8 mouse cellular contexts compared by ENCODE assay signal in genomic region chr15:82146770-82147610, GRCm38 (mm10). TPM values are rescaled to one million over a fixed set of nuclear protein-coding genes. Genes with fewer than 3 reads are reported as not detected.
DNase-seq lines count a peak whose midpoint lies in the region; ATAC-seq and TF ChIP-seq lines count a peak whose summit lies in the region.

Gene Srebf2, plus strand, starts transcription at chr15:82147181.

- WGBS in forebrain, embryonic 12.5 days: under 1% methylated on average over 74 of the region's 79 CpGs
- under 1% methylated on average over 73 of the region's 79 CpGs for WGBS in heart, postnatal 0 days
- WGBS in liver, embryonic 16.5 days (ENCODE audit: insufficient replicate concordance): under 1% methylated on average over 73 of the region's 79 CpGs
- WGBS in neural tube, embryonic 13.5 days: under 1% methylated on average over 79 of the region's 79 CpGs

- H3K9me3 ChIP-seq in E14TG2a.4 (ENCODE audit: low read length): peaks cover 4% of the 10 kb centered on the region; the same call in 1 of the 2 replicates
- H3K9me3 ChIP-seq in forebrain, embryonic 12.5 days: no peaks in the 10 kb centered on the region
- H3K9me3 ChIP-seq in heart, postnatal 0 days (replicated peaks; ENCODE audit: control insufficient read depth, low read length): no peaks in the 10 kb centered on the region
- H3K9me3 ChIP-seq in liver, embryonic 16.5 days (replicated peaks; ENCODE audit: control insufficient read depth, low read length): no peaks in the 10 kb centered on the region
- H3K9me3 ChIP-seq in neural tube, embryonic 13.5 days: no peaks in the 10 kb centered on the region

- H3K27me3 ChIP-seq in E14TG2a.4 (ENCODE audit: insufficient read depth, low read length): no peaks in the 10 kb centered on the region
- H3K27me3 ChIP-seq in forebrain, embryonic 12.5 days: no peaks in the 10 kb centered on the region
- no peaks in the 10 kb centered on the region for H3K27me3 ChIP-seq in heart, postnatal 0 days (ENCODE audit: control insufficient read depth, insufficient read depth, low read length)
- H3K27me3 ChIP-seq in liver, embryonic 16.5 days (ENCODE audit: control insufficient read depth, insufficient read depth, low read depth, low read length): no peaks in the 10 kb centered on the region
- H3K27me3 ChIP-seq in neural tube, embryonic 13.5 days: no peaks in the 10 kb centered on the region
- H3K27me3 ChIP-seq in testis, adult 2 months (ENCODE audit: control insufficient read depth, insufficient read depth, low read length): no peaks in the 10 kb centered on the region

- peak; percentile 99 for DNase-seq in c-Kit-positive CD71-positive TER-119-positive erythroid progenitor cells, embryonic 14.5 days (ENCODE audit: low spot score)
- peak; percentile 98 for DNase-seq in heart, postnatal 0 days (ENCODE audit: low spot score)
- peak; percentile 99 for DNase-seq in kidney, postnatal 4 days

- peak within 1 kb of the TSS; percentile 99 for H3K27ac ChIP-seq in forebrain, embryonic 12.5 days
- peak within 1 kb of the TSS; percentile 89 for H3K27ac ChIP-seq in heart, postnatal 0 days (ENCODE audit: low read depth)
- peak within 1 kb of the TSS; percentile 90 for H3K27ac ChIP-seq in liver, embryonic 16.5 days (ENCODE audit: low read length)
- peak within 1 kb of the TSS; percentile 98 for H3K27ac ChIP-seq in neural tube, embryonic 13.5 days (replicated peaks)
- H3K27ac ChIP-seq in testis, adult 2 months (ENCODE audit: control insufficient read depth, insufficient read depth, low read depth, low read length): peak within 1 kb of the TSS; percentile 94

- peak; percentile 83 for TF ChIP-seq POLR2A in testis, adult 2 months (IDR thresholded peaks at IDR 0.05; ENCODE audit: control insufficient read depth, low read depth, low read length)

- ATAC-seq in forebrain, embryonic 12.5 days (ENCODE audit: low FRiP score): peak; percentile 97
- peak; percentile 96 for ATAC-seq in heart, postnatal 0 days (ENCODE audit: insufficient read depth, low read depth)
- ATAC-seq in liver, embryonic 16.5 days (ENCODE audit: low read depth): peak; percentile 94
- ATAC-seq in neural tube, embryonic 13.5 days (ENCODE audit: low read depth): peak; percentile 97

- peaks cover 37% of the 10 kb centered on the region for H3K36me3 ChIP-seq in E14TG2a.4 (ENCODE audit: insufficient read depth, low read length)
- H3K36me3 ChIP-seq in forebrain, embryonic 12.5 days (replicated peaks): peaks cover 13% of the 10 kb centered on the region; the same call in 1 of the 2 replicates
- no peaks in the 10 kb centered on the region for H3K36me3 ChIP-seq in heart, postnatal 0 days (replicated peaks; ENCODE audit: control insufficient read depth, insufficient read depth, low read length)
- no peaks in the 10 kb centered on the region for H3K36me3 ChIP-seq in liver, embryonic 16.5 days (ENCODE audit: control insufficient read depth, insufficient read depth)
- no peaks in the 10 kb centered on the region for H3K36me3 ChIP-seq in neural tube, embryonic 13.5 days
- H3K36me3 ChIP-seq in testis, adult 2 months (ENCODE audit: control insufficient read depth, insufficient read depth, low read length): no peaks in the 10 kb centered on the region

- peaks cover 69% of the 10 kb centered on the region for H3K4me1 ChIP-seq in E14TG2a.4 (replicated peaks; ENCODE audit: low read depth, low read length)
- peaks cover 53% of the 10 kb centered on the region for H3K4me1 ChIP-seq in forebrain, embryonic 12.5 days
- peaks cover 34% of the 10 kb centered on the region for H3K4me1 ChIP-seq in heart, postnatal 0 days (ENCODE audit: control insufficient read depth, insufficient read depth)
- peaks cover 37% of the 10 kb centered on the region for H3K4me1 ChIP-seq in liver, embryonic 16.5 days (ENCODE audit: control insufficient read depth, low read depth, low read length)
- H3K4me1 ChIP-seq in neural tube, embryonic 13.5 days (replicated peaks): peaks cover 59% of the 10 kb centered on the region
- H3K4me1 ChIP-seq in testis, adult 2 months (ENCODE audit: control insufficient read depth, insufficient read depth, low read length): peaks cover 14% of the 10 kb centered on the region

- H3K4me3 ChIP-seq in E14TG2a.4 (replicated peaks; ENCODE audit: low read length): peak within 1 kb of the TSS; percentile 96
- peak within 1 kb of the TSS; percentile 92 for H3K4me3 ChIP-seq in forebrain, embryonic 12.5 days (replicated peaks)
- peak within 1 kb of the TSS; percentile 87 for H3K4me3 ChIP-seq in heart, postnatal 0 days (ENCODE audit: low read depth, low read length)
- peak within 1 kb of the TSS; percentile 86 for H3K4me3 ChIP-seq in liver, embryonic 16.5 days (ENCODE audit: low read depth, low read length)
- peak within 1 kb of the TSS; percentile 68 for H3K4me3 ChIP-seq in neural tube, embryonic 13.5 days
- H3K4me3 ChIP-seq in testis, adult 2 months (ENCODE audit: control insufficient read depth, low read depth, low read length): peak within 1 kb of the TSS; percentile 99

- peak within 1 kb of the TSS; percentile 94 for H3K9ac ChIP-seq in forebrain, embryonic 12.5 days
- peak within 1 kb of the TSS; percentile 81 for H3K9ac ChIP-seq in heart, postnatal 0 days (replicated peaks; ENCODE audit: low read depth, low read length)
- peak within 1 kb of the TSS; percentile 92 for H3K9ac ChIP-seq in liver, embryonic 16.5 days (ENCODE audit: low read depth, low read length)
- peak within 1 kb of the TSS; percentile 80 for H3K9ac ChIP-seq in neural tube, embryonic 13.5 days

- no peak for TF ChIP-seq CTCF in E14TG2a.4 (conservative IDR thresholded peaks at IDR 0.05; ENCODE audit: low read length)
- TF ChIP-seq CTCF in heart, postnatal 0 days (IDR thresholded peaks at IDR 0.05; ENCODE audit: low read depth): no peak
- no peak for TF ChIP-seq CTCF in testis, adult 2 months (IDR thresholded peaks at IDR 0.05; ENCODE audit: control insufficient read depth, insufficient read depth, insufficient replicate concordance, low read depth, low read length)

- peak; percentile 97 for TF ChIP-seq EP300 in heart, postnatal 0 days (IDR thresholded peaks at IDR 0.05; ENCODE audit: low read depth)

- H3K4me2 ChIP-seq in forebrain, embryonic 12.5 days: peak within 1 kb of the TSS; percentile 89
- peak within 1 kb of the TSS; percentile 93 for H3K4me2 ChIP-seq in heart, postnatal 0 days (ENCODE audit: low read depth, low read length)
- H3K4me2 ChIP-seq in liver, embryonic 16.5 days (ENCODE audit: low read depth, low read length): peak within 1 kb of the TSS; percentile 93
- peak within 1 kb of the TSS; percentile 81 for H3K4me2 ChIP-seq in neural tube, embryonic 13.5 days

RNA-seq across cellular contexts. Expression of gene Srebf2, which starts in this region (rescaled TPM):
- polyA plus RNA-seq in forebrain, embryonic 12.5 days (2016; fragmentation: Nextera tagmentation; extraction: Ambion mirVana): 244 and 265 TPM in 2 replicates
- total RNA-seq in heart, postnatal 0 days (2014; rRNA removed; ENCODE audit: low replicate concordance): 86.3 and 90.3 TPM in 2 replicates
- 58.0 and 68.3 TPM in 2 replicates for polyA plus RNA-seq in heart, postnatal 0 days (2015; fragmentation: Nextera tagmentation; extraction: Ambion mirVana)
- 51.9 and 53.2 TPM in 2 replicates for polyA plus RNA-seq in liver, embryonic 16.5 days (2015; fragmentation: Nextera tagmentation; extraction: Ambion mirVana)
- polyA plus RNA-seq in neural tube, embryonic 13.5 days (2015; fragmentation: Nextera tagmentation; extraction: Ambion mirVana): 184 and 189 TPM in 2 replicates
- polyA plus RNA-seq in testis, adult 2 months (2012; rRNA removed): 36.2 and 40.1 TPM in 2 replicates

Comparison
In these comparisons a context has a peak if more than half of its experiments do, and no peak if none do; other contexts are left out.
1. Peak in every context shown above with its lines: DNase-seq, ATAC-seq, H3K4me3 ChIP-seq and H3K27ac ChIP-seq.